In genomic region chr5:125409348-125410090, GRCm38 (mm10) we compare ENCODE assay signal across 8 mouse cellular contexts. TPM values are rescaled to one million over a fixed set of nuclear protein-coding genes. Genes with fewer than 3 reads are reported as not detected.
DNase-seq lines count a peak whose midpoint lies in the region; ATAC-seq and TF ChIP-seq lines count a peak whose summit lies in the region.

No protein-coding gene starts in this region.

- H3K4me3 ChIP-seq in heart, embryonic 15.5 days, result peak overlapping the region; percentile 42
- H3K4me3 ChIP-seq in limb, embryonic 11.5 days (ENCODE audit: low read depth, low read length), result peak overlapping the region; percentile 26
- H3K4me3 ChIP-seq in midbrain, postnatal 0 days (ENCODE audit: low read depth, low read length), result peak overlapping the region; percentile 27

- H3K4me2 ChIP-seq in heart, embryonic 15.5 days, result peak overlapping the region; percentile 50
- H3K4me2 ChIP-seq in limb, embryonic 11.5 days (ENCODE audit: low read depth, severe bottlenecking), result peak overlapping the region; percentile 38
- peak overlapping the region; percentile 32 for H3K4me2 ChIP-seq in midbrain, postnatal 0 days (ENCODE audit: low read depth, low read length, poor library complexity, severe bottlenecking)

- ATAC-seq in heart, embryonic 15.5 days (replicated peaks; ENCODE audit: insufficient number of reproducible peaks, insufficient read depth, low FRiP score, low read depth), result no peak
- peak; percentile 49; the same call in 1 of the 2 replicates for ATAC-seq in limb, embryonic 11.5 days (ENCODE audit: insufficient number of reproducible peaks, low FRiP score, low TSS enrichment, low read depth)
- no peak for ATAC-seq in midbrain, postnatal 0 days (ENCODE audit: low FRiP score)

- peaks cover 1% of the 10 kb centered on the region for H3K36me3 ChIP-seq in heart, embryonic 15.5 days
- H3K36me3 ChIP-seq in limb, embryonic 11.5 days (ENCODE audit: control insufficient read depth, insufficient read depth, low read length), result 0 out of 2 replicates have a peak, but pooled peaks cover 2% of the 10 kb centered on the region
- peaks cover 13% of the 10 kb centered on the region for H3K36me3 ChIP-seq in midbrain, postnatal 0 days (ENCODE audit: insufficient read depth, low read length)

- no peaks in the 10 kb centered on the region for H3K27me3 ChIP-seq in heart, embryonic 15.5 days
- no peaks in the 10 kb centered on the region for H3K27me3 ChIP-seq in limb, embryonic 11.5 days (ENCODE audit: control insufficient read depth, insufficient read depth, low read length)
- no peaks in the 10 kb centered on the region for H3K27me3 ChIP-seq in midbrain, postnatal 0 days (ENCODE audit: insufficient read depth, low read length)

- H3K9ac ChIP-seq in heart, embryonic 15.5 days, result no peak overlapping the region
- 0 out of 2 replicates have a peak overlapping the region, but pooled peaks have one; percentile 22 for H3K9ac ChIP-seq in limb, embryonic 11.5 days (ENCODE audit: low read length)
- no peak overlapping the region for H3K9ac ChIP-seq in midbrain, postnatal 0 days (replicated peaks; ENCODE audit: low read length, poor library complexity, severe bottlenecking)

- no peaks in the 10 kb centered on the region for H3K9me3 ChIP-seq in heart, embryonic 15.5 days (replicated peaks)
- no peaks in the 10 kb centered on the region for H3K9me3 ChIP-seq in limb, embryonic 11.5 days (ENCODE audit: control insufficient read depth, low read length)
- H3K9me3 ChIP-seq in midbrain, postnatal 0 days (ENCODE audit: low read length), result no peaks in the 10 kb centered on the region

- no peak overlapping the region for H3K27ac ChIP-seq in heart, embryonic 15.5 days
- 0 out of 2 replicates have a peak overlapping the region, but pooled peaks have one; percentile 30 for H3K27ac ChIP-seq in limb, embryonic 11.5 days (replicated peaks; ENCODE audit: low read depth, low read length)
- 0 out of 2 replicates have a peak overlapping the region, but pooled peaks have one; percentile 55 for H3K27ac ChIP-seq in midbrain, postnatal 0 days (ENCODE audit: low read depth, low read length)

- peaks cover 23% of the 10 kb centered on the region for H3K4me1 ChIP-seq in heart, embryonic 15.5 days (replicated peaks)
- peaks cover 11% of the 10 kb centered on the region; the same call in 1 of the 2 replicates for H3K4me1 ChIP-seq in limb, embryonic 11.5 days (ENCODE audit: control insufficient read depth, insufficient read depth, low read length)
- peaks cover 8% of the 10 kb centered on the region; the same call in 1 of the 2 replicates for H3K4me1 ChIP-seq in midbrain, postnatal 0 days (ENCODE audit: insufficient read depth, low read length)

- 14% methylated on average over 20 of the region's 20 CpGs for WGBS in heart, embryonic 15.5 days
- 8% methylated on average over 20 of the region's 20 CpGs for WGBS in limb, embryonic 11.5 days
- 13% methylated on average over 20 of the region's 20 CpGs for WGBS in midbrain, postnatal 0 days

- peak; percentile 51 to 62 for DNase-seq in cerebellum, postnatal 10 days
- no peak for DNase-seq in cerebellum, adult 9-11 months
- peak; percentile 27 for DNase-seq in urinary bladder, postnatal 25 days (ENCODE audit: low spot score)
- no peak for DNase-seq in urinary bladder, adult 18-20 months (ENCODE audit: low spot score in 2 of 2)
- peak; percentile 86 for DNase-seq in limb, embryonic 11.5 days (ENCODE audit: low spot score)
- peak; percentile 71 for DNase-seq in midbrain, postnatal 0 days (ENCODE audit: low spot score)
- DNase-seq in urinary bladder, postnatal 36 days (ENCODE audit: low spot score in 2 of 2), result no peak

- TF ChIP-seq CTCF in midbrain, postnatal 0 days (IDR thresholded peaks at IDR 0.05), result no peak

RNA-seq across cellular contexts. Expression of gene Ubc, which starts 19.5 kb away (rescaled TPM):
- 782 and 963 TPM in 2 replicates for polyA plus RNA-seq in heart, embryonic 15.5 days (2015; fragmentation: Nextera tagmentation; extraction: Ambion mirVana)
- 979 and 1,019 TPM in 2 replicates for polyA plus RNA-seq in limb, embryonic 11.5 days (2014; fragmentation: Nextera tagmentation; extraction: Ambion mirVana)
- total RNA-seq in midbrain, postnatal 0 days (2014; rRNA removed), result 915 and 958 TPM in 2 replicates
- polyA plus RNA-seq in midbrain, postnatal 0 days (2015; fragmentation: Nextera tagmentation; extraction: Ambion mirVana), result 1,268 and 1,306 TPM in 2 replicates

RNA-seq across cellular contexts. Expression of gene Gm10382, which starts 20.4 kb away (rescaled TPM):
- 0.30 and 0.48 TPM in 2 replicates for polyA plus RNA-seq in heart, embryonic 15.5 days (2015; fragmentation: Nextera tagmentation; extraction: Ambion mirVana)
- polyA plus RNA-seq in limb, embryonic 11.5 days (2014; fragmentation: Nextera tagmentation; extraction: Ambion mirVana), result 0.28 TPM in 1 of 2 replicates, not detected in the other
- total RNA-seq in midbrain, postnatal 0 days (2014; rRNA removed), result not detected in 2 replicates
- polyA plus RNA-seq in midbrain, postnatal 0 days (2015; fragmentation: Nextera tagmentation; extraction: Ambion mirVana), result 0.67 and 0.83 TPM in 2 replicates

RNA-seq across cellular contexts. Expression of gene Dhx37, which starts 24.4 kb away (rescaled TPM):
- polyA plus RNA-seq in heart, embryonic 15.5 days (2015; fragmentation: Nextera tagmentation; extraction: Ambion mirVana), result 7.0 and 10.4 TPM in 2 replicates
- polyA plus RNA-seq in limb, embryonic 11.5 days (2014; fragmentation: Nextera tagmentation; extraction: Ambion mirVana), result 12.4 and 14.2 TPM in 2 replicates
- 17.8 and 32.9 TPM in 2 replicates for total RNA-seq in midbrain, postnatal 0 days (2014; rRNA removed)
- polyA plus RNA-seq in midbrain, postnatal 0 days (2015; fragmentation: Nextera tagmentation; extraction: Ambion mirVana), result 10.9 TPM in 2 replicates

RNA-seq across cellular contexts. Expression of gene Bri3bp, which starts 31.8 kb away (rescaled TPM):
- polyA plus RNA-seq in heart, embryonic 15.5 days (2015; fragmentation: Nextera tagmentation; extraction: Ambion mirVana), result 36.5 and 40.7 TPM in 2 replicates
- polyA plus RNA-seq in limb, embryonic 11.5 days (2014; fragmentation: Nextera tagmentation; extraction: Ambion mirVana), result 36.9 and 39.3 TPM in 2 replicates
- total RNA-seq in midbrain, postnatal 0 days (2014; rRNA removed), result 89.5 and 96.0 TPM in 2 replicates
- 42.3 and 43.9 TPM in 2 replicates for polyA plus RNA-seq in midbrain, postnatal 0 days (2015; fragmentation: Nextera tagmentation; extraction: Ambion mirVana)

Comparison
In these comparisons a context has a peak if more than half of its experiments do, and no peak if none do; other contexts are left out.
1. DNase-seq: peak in cerebellum, postnatal 10 days (2 of 2), urinary bladder, postnatal 25 days (single experiment), limb, embryonic 11.5 days (single experiment) and midbrain, postnatal 0 days (single experiment); none in cerebellum, adult 9-11 months (single experiment), urinary bladder, adult 18-20 months (0 of 2) and urinary bladder, postnatal 36 days (0 of 2).
2. Peak in every context shown above with its lines, with median percentiles within 50 percentile points of each other: H3K4me2 ChIP-seq and H3K4me3 ChIP-seq.